Mouse (Mus musculus) CH12.LX (cell line): Measurements from ENCODE around the gene Maz. TPM values are rescaled to one million over a fixed set of nuclear protein-coding genes. Genes with fewer than 3 reads are reported as not detected.
A peak's percentile ranks its signal among the peaks of the same experiment; 100 is the strongest.

ENCODE experiments used
- DNase-seq: peaks from one replicate; pipeline ENCODE4 v3.0.0-alpha.2; 2013; ENCODE audit errors: extremely low read depth
- H3K27ac ChIP-seq: 2 replicates; pipeline ENCODE4 v1.5.1; 2012; ENCODE audit warnings: low read depth, mild to moderate bottlenecking, control low read depth, moderate library complexity; ENCODE audit not compliant: insufficient read depth
- H3K27me3 ChIP-seq: replicated peaks from 2 replicates; pipeline ENCODE3; 2012; ENCODE audit warnings: inconsistent platforms
- H3K36me3 ChIP-seq, 2 experiments: replicated peaks in 1 of 2; 2 replicates each; pipeline versions ENCODE3 to v1.6.1; 2012; ENCODE audit warnings: inconsistent platforms in 1 of 2, low read length in 1 of 2, mild to moderate bottlenecking in 1 of 2, mixed read lengths in 1 of 2, moderate library complexity in 1 of 2; ENCODE audit not compliant: control insufficient read depth in 1 of 2, insufficient read depth in 1 of 2
- H3K4me1 ChIP-seq, 2 experiments: 2 replicates each; pipeline ENCODE4 v1.6.1; 2012; ENCODE audit warnings: inconsistent platforms in 1 of 2, moderate library complexity in 1 of 2; ENCODE audit not compliant: insufficient read depth in 2 of 2, control insufficient read depth in 1 of 2
- H3K4me2 ChIP-seq: 2 replicates; pipeline ENCODE4 v1.6.1; 2012; ENCODE audit warnings: low read depth, mild to moderate bottlenecking, control low read depth; ENCODE audit not compliant: poor library complexity, insufficient read depth, severe bottlenecking
- H3K4me3 ChIP-seq, 3 experiments: fragments of 150-350 bp in 1 of 3; sonication (generic) in 1 of 3; replicated peaks in 1 of 3; 2 replicates each; pipeline versions ENCODE3 to v1.5.1; 2011 to 2012; ENCODE audit warnings: low read depth in 2 of 3, low read length in 2 of 3, mild to moderate bottlenecking in 2 of 3, moderate library complexity in 2 of 3, control low read depth in 1 of 3, improper control_type of control experiment in 1 of 3, inconsistent platforms in 1 of 3, mixed read lengths in 1 of 3; ENCODE audit not compliant: poor library complexity in 1 of 3
- H3K79me2 ChIP-seq: replicated peaks from 2 replicates; pipeline ENCODE4 v1.6.1; 2012; ENCODE audit warnings: mild to moderate bottlenecking, moderate library complexity; ENCODE audit not compliant: control insufficient read depth, poor library complexity, insufficient read depth, severe bottlenecking; ENCODE audit errors: extremely low read depth
- H3K9ac ChIP-seq: 2 replicates; pipeline ENCODE4 v1.6.1; 2012; ENCODE audit warnings: low read depth, mild to moderate bottlenecking, control low read depth, moderate library complexity; ENCODE audit not compliant: insufficient read depth
- H3K9me3 ChIP-seq: replicated peaks from 2 replicates; pipeline ENCODE3; 2012; ENCODE audit warnings: low read length, inconsistent platforms, mixed read lengths
- BHLHE40 ChIP-seq: IDR thresholded peaks from 2 replicates; pipeline ENCODE4 v1.6.1; 2011; ENCODE audit warnings: mild to moderate bottlenecking, low read depth, low read length, improper control_type of control experiment
- CHD1 ChIP-seq: IDR thresholded peaks from 2 replicates; pipeline ENCODE4 v1.6.1; 2012; ENCODE audit warnings: low read depth, low read length, improper control_type of control experiment, inconsistent platforms
- CHD2 ChIP-seq: IDR thresholded peaks from 2 replicates; pipeline ENCODE4 v1.6.1; 2011; ENCODE audit warnings: low read length, improper control_type of control experiment
- CTCF ChIP-seq, 2 experiments: IDR thresholded peaks in 1 of 2; conservative IDR thresholded peaks in 1 of 2; 2 replicates each; pipeline ENCODE4 v1.5.1; 2011 to 2012; ENCODE audit warnings: low read depth in 2 of 2, low read length in 2 of 2, improper control_type of control experiment in 1 of 2, inconsistent platforms in 1 of 2, mild to moderate bottlenecking in 1 of 2, moderate library complexity in 1 of 2
- E2F4 ChIP-seq: IDR thresholded peaks from 2 replicates; pipeline ENCODE4 v1.6.1; 2011; ENCODE audit warnings: low read depth, low read length, improper control_type of control experiment; ENCODE audit not compliant: insufficient replicate concordance
- EP300 ChIP-seq: IDR thresholded peaks from 2 replicates; pipeline ENCODE4 v1.6.1; 2011; ENCODE audit warnings: low read length, improper control_type of control experiment
- ETS1 ChIP-seq: conservative IDR thresholded peaks from 2 replicates; pipeline ENCODE4 v1.6.1; 2012; ENCODE audit warnings: low read depth, mild to moderate bottlenecking, inconsistent platforms, low read length, improper control_type of control experiment, moderate library complexity
- HCFC1 ChIP-seq: IDR thresholded peaks from 2 replicates; pipeline ENCODE4 v1.6.1; 2012; ENCODE audit warnings: low read depth, mild to moderate bottlenecking, inconsistent platforms, low read length, improper control_type of control experiment
- IRF4 ChIP-seq: IDR thresholded peaks from 2 replicates; pipeline ENCODE4 v1.6.1; 2014; ENCODE audit warnings: low read depth, mild to moderate bottlenecking, inconsistent platforms, low read length, improper control_type of control experiment
- JUN ChIP-seq: IDR thresholded peaks from 2 replicates; pipeline ENCODE4 v1.6.1; 2011; ENCODE audit warnings: low read depth, mild to moderate bottlenecking, low read length, improper control_type of control experiment, moderate library complexity; ENCODE audit not compliant: insufficient read depth
- KAT2A ChIP-seq: IDR thresholded peaks from 2 replicates; pipeline ENCODE4 v1.6.1; 2012; ENCODE audit warnings: low read length, improper control_type of control experiment, inconsistent platforms; ENCODE audit not compliant: insufficient replicate concordance
- MAFK ChIP-seq: IDR thresholded peaks from 2 replicates; pipeline ENCODE4 v1.6.1; 2011; ENCODE audit warnings: low read length, improper control_type of control experiment; ENCODE audit not compliant: insufficient replicate concordance
- MEF2A ChIP-seq: IDR thresholded peaks from 2 replicates; pipeline ENCODE4 v1.6.1; 2014; ENCODE audit warnings: low read depth, mild to moderate bottlenecking, inconsistent platforms, low read length, improper control_type of control experiment, borderline replicate concordance
- MXI1 ChIP-seq: IDR thresholded peaks from 2 replicates; pipeline ENCODE4 v1.6.1; 2011; ENCODE audit warnings: mild to moderate bottlenecking, low read depth, low read length, improper control_type of control experiment
- MYC ChIP-seq: IDR thresholded peaks from 2 replicates; pipeline ENCODE4 v1.6.1; 2011; ENCODE audit warnings: low read depth, mild to moderate bottlenecking, improper control_type of control experiment, low read length
- NRF1 ChIP-seq: IDR thresholded peaks from 2 replicates; pipeline ENCODE4 v1.6.1; 2014; ENCODE audit warnings: low read depth, mild to moderate bottlenecking, inconsistent platforms, low read length, improper control_type of control experiment, moderate library complexity
- PAX5 ChIP-seq: IDR thresholded peaks from 2 replicates; pipeline ENCODE4 v1.6.1; 2012; ENCODE audit warnings: low read length, inconsistent platforms, mixed read lengths
- POLR2A ChIP-seq: IDR thresholded peaks from 2 replicates; pipeline ENCODE4 v1.6.1; 2011; ENCODE audit warnings: low read depth, mild to moderate bottlenecking, improper control_type of control experiment, low read length
- POLR2AphosphoS2 ChIP-seq: IDR thresholded peaks from 2 replicates; pipeline ENCODE4 v1.6.1; 2011; ENCODE audit warnings: low read depth, low read length, improper control_type of control experiment
- RAD21 ChIP-seq: IDR thresholded peaks from 2 replicates; pipeline ENCODE4 v1.6.1; 2011; ENCODE audit warnings: low read depth, mild to moderate bottlenecking, low read length, improper control_type of control experiment, moderate library complexity
- RCOR1 ChIP-seq: conservative IDR thresholded peaks from 2 replicates; pipeline ENCODE4 v1.6.1; 2012; ENCODE audit warnings: low read depth, mild to moderate bottlenecking, inconsistent platforms, low read length, improper control_type of control experiment
- SIN3A ChIP-seq: IDR thresholded peaks from 2 replicates; pipeline ENCODE4 v1.6.1; 2012; ENCODE audit warnings: low read length, improper control_type of control experiment, inconsistent platforms
- SMC3 ChIP-seq: IDR thresholded peaks from 2 replicates; pipeline ENCODE4 v1.6.1; 2011; ENCODE audit warnings: low read depth, low read length, improper control_type of control experiment
- TBP ChIP-seq: conservative IDR thresholded peaks from 2 replicates; pipeline ENCODE4 v1.6.1; 2011; ENCODE audit warnings: low read depth, low read length, improper control_type of control experiment
- UBTF ChIP-seq: IDR thresholded peaks from 2 replicates; pipeline ENCODE4 v1.6.1; 2012; ENCODE audit warnings: low read depth, mild to moderate bottlenecking, inconsistent platforms, low read length, improper control_type of control experiment, moderate library complexity
- USF1 ChIP-seq: IDR thresholded peaks from 2 replicates; pipeline ENCODE4 v1.6.1; 2014; ENCODE audit warnings: low read depth, mild to moderate bottlenecking, inconsistent platforms, low read length, improper control_type of control experiment
- USF2 ChIP-seq: conservative IDR thresholded peaks from 2 replicates; pipeline ENCODE4 v1.6.1; 2011; ENCODE audit warnings: low read depth, low read length, improper control_type of control experiment
- ZC3H11A ChIP-seq: IDR thresholded peaks from 2 replicates; pipeline ENCODE4 v1.6.1; 2012; ENCODE audit warnings: low read depth, mild to moderate bottlenecking, inconsistent platforms, low read length, improper control_type of control experiment
- dilution Hi-C: fragments of 300-500 bp; cut with MboI; formaldehyde crosslinking; loops from 2 replicates; pipeline ENCODE4 v1.14.3; 2020; ENCODE audit warnings: low sequenced_read_pairs; ENCODE audit not compliant: extremely low pct_unique_long_range_greater_than_20kb, extremely low pct_ligation_motif_present
- in situ Hi-C: fragments of 300-500 bp; cut with MboI; formaldehyde crosslinking; loops from 3 replicates; pipeline ENCODE4 v1.14.3; 2019; ENCODE audit warnings: low sequenced_read_pairs, low pct_ligation_motif_present, low pct_unique_long_range_greater_than_20kb, mixed read lengths
- polyA plus RNA-seq: library from polyadenylated mRNA; unstranded; fragments of >175 nt; gene quantifications from 2 replicates; pipeline ENCODE4 v1.2.1, GENCODE M21; 2012; ENCODE audit warnings: low read depth; ENCODE audit not compliant: insufficient read length
- total RNA-seq, 2 experiments: library from RNA; depleted of rRNA; stranded (reverse); fragments of 300-350 nt in 1 of 2; fragments of >200 nt in 1 of 2; gene quantifications; 2 replicates each; pipeline ENCODE4 v1.2.3; 2012 to 2014

Gene Maz
- total and polyA plus RNA-seq, 3 experiments: 87.0 to 219 (median 91.2) TPM

- in situ Hi-C loops: loop anchor here (10.0 kb wide), 1 partner anchor 305 kb away; the partner anchor contains the start of gene Coro1a
- Histone ChIP-seq H3K4me2 (no peak overlapping the region), H3K9ac (no peak overlapping the region), H3K9me3 (no peaks in the 10 kb centered on the region), H3K27ac (peak overlapping the region; percentile 71), H3K4me1 (peaks cover 31 to 82% of the 10 kb centered on the region in 2 experiments), H3K79me2 (peaks cover 14% of the 10 kb centered on the region), H3K27me3 (no peaks in the 10 kb centered on the region), H3K36me3 (peaks cover 3 to 25% of the 10 kb centered on the region in 2 experiments), H3K4me3 (no peak overlapping the region)
- dilution Hi-C loops: no loop called here
- TF ChIP-seq ETS1 (no peak), BHLHE40 (no peak), KAT2A (no peak)
- no peak for DNase-seq
Observed at GRCm38 (mm10) chr7:127009307-127010085, 17.3 kb downstream of the Maz start.

GRCm38 (mm10) chr7:127008239-127009019, 18.4 kb downstream of the Maz start:
- Histone ChIP-seq H3K9me3 (no peaks in the 10 kb centered on the region), H3K27ac (peak overlapping the region; percentile 71), H3K36me3 (peaks cover 3 to 28% of the 10 kb centered on the region in 2 experiments), H3K4me1 (peaks cover 30 to 88% of the 10 kb centered on the region in 2 experiments), H3K27me3 (no peaks in the 10 kb centered on the region), H3K4me2 (0 out of 2 replicates have a peak overlapping the region, but pooled peaks have one; percentile 10), H3K4me3 (peak overlapping the region in 2 of 3 experiments; percentile 5 to 12), H3K79me2 (peaks cover 7% of the 10 kb centered on the region), H3K9ac (peak overlapping the region; percentile 53)
- in situ Hi-C loops (no loop called here), dilution Hi-C loops (no loop called here)
- DNase-seq: peak; percentile 86
- 0 out of 2 replicates have a peak, but pooled peaks have one; percentile 22 for TF ChIP-seq CHD2
- no peak for TF ChIP-seq CTCF (conservative IDR thresholded peaks at IDR 0.05 in 1 of 2, IDR thresholded peaks at IDR 0.05 in 1 of 2; ENCODE audit: low read depth in 2 of 2, low read length in 2 of 2)
- TF ChIP-seq POLR2AphosphoS2: no peak
- TF ChIP-seq MYC: no peak
- no peak for TF ChIP-seq PAX5
- 0 out of 2 replicates have a peak, but pooled peaks have one; percentile 11 for TF ChIP-seq NRF1
- TF ChIP-seq MEF2A: peak; percentile 31; the same call in 1 of the 2 replicates
- TF ChIP-seq RCOR1: no peak
- peak; percentile 26; the same call in 1 of the 2 replicates for TF ChIP-seq IRF4
- TF ChIP-seq MAFK: peak; percentile 78
- peak; percentile 59; the same call in 1 of the 2 replicates for TF ChIP-seq UBTF
- TF ChIP-seq ZC3H11A: no peak
- TF ChIP-seq JUN: no peak
- TF ChIP-seq BHLHE40: peak; percentile 10; the same call in 1 of the 2 replicates
- no peak for TF ChIP-seq CHD1
- peak; percentile 60 for TF ChIP-seq POLR2A
- TF ChIP-seq SIN3A: peak; percentile 50; the same call in 1 of the 2 replicates
- TF ChIP-seq USF2: no peak
- no peak for TF ChIP-seq SMC3
- TF ChIP-seq MXI1: no peak
- TF ChIP-seq EP300: 0 out of 2 replicates have a peak, but pooled peaks have one; percentile 39
- no peak for TF ChIP-seq RAD21
- no peak for TF ChIP-seq USF1
- TF ChIP-seq E2F4: no peak
- peak; percentile 42 for TF ChIP-seq HCFC1
- 0 out of 2 replicates have a peak, but pooled peaks have one; percentile 52 for TF ChIP-seq KAT2A
- TF ChIP-seq ETS1: peak; percentile 59
- TF ChIP-seq TBP: 0 out of 2 replicates have a peak, but pooled peaks have one; percentile 8
